12 mouse cellular contexts compared by ENCODE assay signal in genomic region chr10:96847433-96848165, GRCm38 (mm10).
DNase-seq lines count a peak whose midpoint lies in the region; ATAC-seq lines count a peak whose summit lies in the region.
"Had no signal": no experiment of that assay in that cellular context is flagged by ENCODE, and none has a peak within 500 bp of the region (broad histone marks: within the 10 kb centered on the region; RNA-seq: fewer than 3 reads in every experiment).

No protein-coding gene starts in this region.

- H3K9ac ChIP-seq in liver, embryonic 12.5 days: no peak overlapping the region
- H3K9ac ChIP-seq: neural tube, embryonic 12.5 days had no signal

- no peaks in the 10 kb centered on the region for H3K36me3 ChIP-seq in liver, embryonic 12.5 days
- H3K36me3 ChIP-seq: neural tube, embryonic 12.5 days had no signal

- intact Hi-C loops in gastrocnemius, postnatal 36 days (cut with DNase I): no loop called here

- 57% methylated on average over 5 of the region's 5 CpGs for WGBS in liver, embryonic 12.5 days (ENCODE audit: insufficient replicate concordance)

- no peak overlapping the region for H3K4me2 ChIP-seq in liver, embryonic 12.5 days
- H3K4me2 ChIP-seq: neural tube, embryonic 12.5 days had no signal

- H3K27me3 ChIP-seq in liver, embryonic 12.5 days (replicated peaks): no peaks in the 10 kb centered on the region
- H3K27me3 ChIP-seq: neural tube, embryonic 12.5 days had no signal

- H3K27ac ChIP-seq in liver, embryonic 12.5 days: no peak overlapping the region
- H3K27ac ChIP-seq: neural tube, embryonic 12.5 days had no signal

- no peaks in the 10 kb centered on the region for H3K4me1 ChIP-seq in liver, embryonic 12.5 days
- H3K4me1 ChIP-seq: neural tube, embryonic 12.5 days had no signal

- H3K9me3 ChIP-seq in liver, embryonic 12.5 days (replicated peaks): no peaks in the 10 kb centered on the region
- H3K9me3 ChIP-seq: neural tube, embryonic 12.5 days had no signal

- no peak overlapping the region for H3K4me3 ChIP-seq in liver, embryonic 12.5 days
- H3K4me3 ChIP-seq: neural tube, embryonic 12.5 days had no signal

- peak; percentile 6 for DNase-seq in gastrocnemius, adult 18-20 months (ENCODE audit: low spot score)
- DNase-seq in gastrocnemius, postnatal 36 days: no peak
- peak; percentile 55 for DNase-seq in NIH3T3 (ENCODE audit: low read depth)
- peak; percentile 97 for DNase-seq in cerebellum, adult 9-10 months
- peak; percentile 26 for DNase-seq in kidney, postnatal 14 days
- no peak for DNase-seq in urinary bladder, adult 2 months (ENCODE audit: low spot score)
- DNase-seq in layer of hippocampus, adult 18-20 months (ENCODE audit: low spot score in 2 of 2): no peak
- DNase-seq: thymus, postnatal 14 days had no signal

- ATAC-seq in liver, embryonic 12.5 days: no peak
- ATAC-seq: inflammation-experienced regulatory T-cells, adult 6 months; lung, postnatal 0 days had no signal

Comparison
In these comparisons a context has a peak if more than half of its experiments do, and no peak if none do; other contexts are left out.
1. DNase-seq: peak in gastrocnemius, adult 18-20 months (single experiment), NIH3T3 (single experiment), cerebellum, adult 9-10 months (single experiment) and kidney, postnatal 14 days (single experiment); none in gastrocnemius, postnatal 36 days (0 of 2), urinary bladder, adult 2 months (single experiment) and layer of hippocampus, adult 18-20 months (0 of 2).